22 mouse cellular contexts compared by ENCODE assay signal in the genomic region with DNA sequence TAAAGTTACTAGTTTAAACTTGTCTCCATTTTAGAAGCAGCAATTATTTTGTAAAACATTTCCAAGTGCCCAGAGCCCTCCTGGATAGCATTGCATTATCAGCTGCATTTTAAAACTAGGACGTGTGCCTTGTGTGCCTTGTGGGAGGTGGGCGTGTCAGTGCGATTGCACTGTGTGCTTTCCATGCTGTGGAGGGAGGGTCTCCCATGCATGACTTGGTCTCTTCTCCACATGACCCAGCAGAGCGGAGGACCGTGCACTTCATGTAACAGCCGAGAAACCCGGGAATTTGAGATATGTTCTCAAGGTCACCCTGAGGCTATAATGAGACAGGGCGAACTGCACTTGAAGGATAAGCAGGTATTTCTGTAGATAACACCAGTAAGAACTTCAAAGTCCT.
DNase-seq lines count a peak whose midpoint lies in the region; ATAC-seq and TF ChIP-seq lines count a peak whose summit lies in the region.
"Had no signal": no experiment of that assay in that cellular context is flagged by ENCODE, and none has a peak within 500 bp of the region (broad histone marks: within the 10 kb centered on the region; RNA-seq: fewer than 3 reads in every experiment).

No protein-coding gene starts in this region.

- no peak overlapping the region for H3K4me2 ChIP-seq in heart, postnatal 0 days (ENCODE audit: low read depth, low read length)
- H3K4me2 ChIP-seq in kidney, embryonic 16.5 days (replicated peaks; ENCODE audit: low read depth, low read length): no peak overlapping the region
- H3K4me2 ChIP-seq: embryonic facial prominence, embryonic 13.5 days; forebrain, embryonic 12.5 days; heart, embryonic 12.5 days; hindbrain, embryonic 14.5 days had no signal

- 0 out of 2 replicates have a peak, but pooled peaks cover 2% of the 10 kb centered on the region for H3K36me3 ChIP-seq in heart, embryonic 10.5 days
- no peaks in the 10 kb centered on the region for H3K36me3 ChIP-seq in heart, postnatal 0 days (replicated peaks; ENCODE audit: control insufficient read depth, insufficient read depth, low read length)
- no peaks in the 10 kb centered on the region for H3K36me3 ChIP-seq in kidney, embryonic 16.5 days (ENCODE audit: insufficient read depth, low read length)
- H3K36me3 ChIP-seq: embryonic facial prominence, embryonic 13.5 days; forebrain, embryonic 12.5 days; heart, embryonic 12.5 days; hindbrain, embryonic 10.5 days had no signal

- no peak for TF ChIP-seq EP300 in heart, postnatal 0 days (IDR thresholded peaks at IDR 0.05; ENCODE audit: low read depth)

- WGBS in heart, embryonic 10.5 days: 53% methylated on average over 8 of the region's 8 CpGs
- WGBS in heart, postnatal 0 days: 35% methylated on average over 8 of the region's 8 CpGs
- WGBS in kidney, embryonic 16.5 days: 34% methylated on average over 8 of the region's 8 CpGs

- H3K27ac ChIP-seq in heart, embryonic 10.5 days: peak overlapping the region; percentile 74; the same call in 1 of the 2 replicates
- no peak overlapping the region for H3K27ac ChIP-seq in heart, postnatal 0 days (ENCODE audit: low read depth)
- H3K27ac ChIP-seq in kidney, embryonic 16.5 days (ENCODE audit: low read length): no peak overlapping the region
- H3K27ac ChIP-seq: embryonic facial prominence, embryonic 13.5 days; forebrain, embryonic 12.5 days; heart, adult 2 months; hindbrain, embryonic 14.5 days had no signal

- H3K9me3 ChIP-seq in heart, embryonic 10.5 days: no peaks in the 10 kb centered on the region
- H3K9me3 ChIP-seq in heart, postnatal 0 days (replicated peaks; ENCODE audit: control insufficient read depth, low read length): no peaks in the 10 kb centered on the region
- H3K9me3 ChIP-seq in kidney, embryonic 16.5 days (ENCODE audit: low read length): no peaks in the 10 kb centered on the region
- H3K9me3 ChIP-seq: embryonic facial prominence, embryonic 13.5 days; forebrain, embryonic 12.5 days; heart, embryonic 12.5 days; hindbrain, embryonic 10.5 days had no signal

- intact Hi-C loops in heart, postnatal 36 days (cut with DNase I): no loop called here

- TF ChIP-seq CTCF in heart, postnatal 0 days (IDR thresholded peaks at IDR 0.05; ENCODE audit: low read depth): no peak

- DNase-seq in heart, embryonic 10.5 days (ENCODE audit: low spot score): no peak
- DNase-seq in heart, adult 18-20 months: no peak
- DNase-seq in heart, postnatal 0 days (ENCODE audit: low spot score): peak; percentile 27
- DNase-seq in heart, postnatal 36 days: no peak
- no peak for DNase-seq in kidney, adult 11 months
- peak; percentile 11 for DNase-seq in ovary, adult 18-20 months (ENCODE audit: low spot score)
- DNase-seq in ovary, postnatal 36 days (ENCODE audit: low spot score): no peak
- DNase-seq: adrenal gland, adult 2 months; adrenal gland, postnatal 25 days; B cell, adult 2 months; cerebellum, adult 18-20 months; cerebellum, adult 9-11 months; cerebellum, postnatal 36 days; gastrocnemius, postnatal 10 days; heart, adult 2 months had no signal

- no peaks in the 10 kb centered on the region for H3K27me3 ChIP-seq in heart, embryonic 10.5 days (ENCODE audit: insufficient read depth, poor library complexity, severe bottlenecking)
- H3K27me3 ChIP-seq in heart, postnatal 0 days (ENCODE audit: control insufficient read depth, insufficient read depth, low read length): no peaks in the 10 kb centered on the region
- no peaks in the 10 kb centered on the region for H3K27me3 ChIP-seq in kidney, embryonic 16.5 days (ENCODE audit: insufficient read depth, low read length)
- H3K27me3 ChIP-seq: heart, embryonic 12.5 days had no signal

- no peak overlapping the region for H3K4me3 ChIP-seq in heart, embryonic 10.5 days
- H3K4me3 ChIP-seq in heart, postnatal 0 days (ENCODE audit: low read depth, low read length): no peak overlapping the region
- no peak overlapping the region for H3K4me3 ChIP-seq in kidney, embryonic 16.5 days (ENCODE audit: low read length)
- H3K4me3 ChIP-seq: embryonic facial prominence, embryonic 13.5 days; forebrain, embryonic 12.5 days; heart, adult 2 months; heart, embryonic 12.5 days; hindbrain, embryonic 10.5 days had no signal

- ATAC-seq in heart, postnatal 0 days (ENCODE audit: insufficient read depth, low read depth): no peak; the same call in 1 of the 2 replicates
- peak; percentile 91 for ATAC-seq in kidney, embryonic 16.5 days (ENCODE audit: low FRiP score, low TSS enrichment)
- ATAC-seq: forebrain, embryonic 16.5 days had no signal

- no peak overlapping the region for H3K9ac ChIP-seq in heart, postnatal 0 days (replicated peaks; ENCODE audit: low read depth, low read length)
- H3K9ac ChIP-seq in kidney, embryonic 16.5 days (replicated peaks; ENCODE audit: low read length): no peak overlapping the region
- H3K9ac ChIP-seq: embryonic facial prominence, embryonic 13.5 days; forebrain, embryonic 12.5 days; heart, embryonic 12.5 days; hindbrain, embryonic 14.5 days had no signal

- H3K4me1 ChIP-seq in heart, embryonic 10.5 days: peaks cover 29% of the 10 kb centered on the region
- peaks cover 12% of the 10 kb centered on the region for H3K4me1 ChIP-seq in heart, postnatal 0 days (ENCODE audit: control insufficient read depth, insufficient read depth)
- H3K4me1 ChIP-seq in kidney, embryonic 16.5 days (ENCODE audit: insufficient read depth, low read length): peaks cover 19% of the 10 kb centered on the region

Comparison
In these comparisons a context has a peak if more than half of its experiments do, and no peak if none do; other contexts are left out.
1. DNase-seq: peak in heart, postnatal 0 days (single experiment) and ovary, adult 18-20 months (single experiment); none in heart, embryonic 10.5 days (single experiment), heart, adult 18-20 months (0 of 2), heart, postnatal 36 days (0 of 2), kidney, adult 11 months (single experiment) and ovary, postnatal 36 days (single experiment).